Mouse (Mus musculus) C2C12 (cell line): Measurements from ENCODE around the gene Slc25a38. TPM values are rescaled to one million over a fixed set of nuclear protein-coding genes. Genes with fewer than 3 reads are reported as not detected.

ENCODE experiments used
- H3K27me3 ChIP-seq: one replicate; pipeline ENCODE4 v1.6.1; 2011; ENCODE audit not compliant: control insufficient read depth, insufficient read depth, insufficient read length
- H3K36me3 ChIP-seq: one replicate; pipeline ENCODE4 v1.6.1; 2011; ENCODE audit not compliant: control insufficient read depth, insufficient read depth
- H3K4me3 ChIP-seq: one replicate; pipeline ENCODE4 v1.5.1; 2011; ENCODE audit warnings: mild to moderate bottlenecking, control low read depth; ENCODE audit not compliant: poor library complexity, insufficient read depth, severe bottlenecking
- H3K79me2 ChIP-seq: one replicate; pipeline ENCODE4 v1.6.1; 2011; ENCODE audit not compliant: control insufficient read depth, insufficient read depth
- H3K79me3 ChIP-seq: one replicate; pipeline ENCODE4 v1.6.1; 2011; ENCODE audit warnings: low read depth, control low read depth
- H3ac ChIP-seq: one replicate; pipeline ENCODE3; 2011; ENCODE audit warnings: low read depth; ENCODE audit not compliant: control insufficient read depth, insufficient read length
- CEBPB ChIP-seq: IDR thresholded peaks from one replicate; pipeline ENCODE4 v1.6.1; 2011; ENCODE audit warnings: low read depth, mild to moderate bottlenecking, control low read depth, moderate library complexity
- CTCF ChIP-seq: IDR thresholded peaks from one replicate; pipeline ENCODE4 v1.5.1; 2011; ENCODE audit not compliant: control insufficient read depth, insufficient read depth, insufficient read length
- FOSL1 ChIP-seq: IDR thresholded peaks from one replicate; pipeline ENCODE4 v1.8.0; 2011; ENCODE audit warnings: mild to moderate bottlenecking, low read length; ENCODE audit not compliant: poor library complexity, insufficient read depth, severe bottlenecking
- MAX ChIP-seq: IDR thresholded peaks from one replicate; pipeline ENCODE4 v1.6.1; 2011; ENCODE audit warnings: mild to moderate bottlenecking, control low read depth
- MYOD1 ChIP-seq: IDR thresholded peaks from one replicate; pipeline ENCODE4 v1.6.1; 2011; ENCODE audit warnings: low read depth; ENCODE audit not compliant: control insufficient read depth, insufficient read length
- MYOG ChIP-seq: IDR thresholded peaks from one replicate; pipeline ENCODE4 v1.6.1; 2011; ENCODE audit not compliant: control insufficient read depth, insufficient read length; ENCODE audit errors: extremely low read depth
- USF1 ChIP-seq: IDR thresholded peaks from one replicate; pipeline ENCODE4 v1.6.1; 2011; ENCODE audit warnings: low read depth, mild to moderate bottlenecking, control low read depth, moderate library complexity
- polyA plus RNA-seq: library from polyadenylated mRNA; unstranded; fragments of >200 nt; fragmentation: generic; extraction: Trizol; gene quantifications from one replicate; pipeline ENCODE4 v1.2.1, GENCODE M21; 2012; ENCODE audit warnings: missing spikeins

Gene Slc25a38
- polyA plus RNA-seq, 1 experiment, result 17.1 TPM

DNA sequence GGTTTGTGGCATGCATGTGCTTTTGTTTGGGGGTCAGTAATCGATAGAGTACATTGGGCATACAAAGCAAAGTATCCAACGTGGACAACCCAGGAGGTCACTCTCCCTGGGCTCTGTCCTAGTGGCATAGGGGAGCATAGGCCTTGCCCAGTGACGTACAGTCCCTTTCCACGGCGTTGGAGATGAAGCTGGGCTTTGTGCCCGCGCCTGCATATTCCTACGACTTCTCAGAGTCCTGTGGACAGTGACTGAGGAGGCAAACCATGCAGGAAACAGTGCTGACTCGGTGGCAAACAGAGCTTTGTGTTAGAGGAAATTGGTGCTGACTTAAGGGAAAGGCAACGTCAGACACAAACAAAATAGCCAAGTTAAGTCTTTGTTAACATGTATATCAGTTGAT, 19.1 kb downstream of the Slc25a38 start:
- Histone ChIP-seq H3ac (peak overlapping the region; percentile 78), H3K79me2 (peaks cover 34% of the 10 kb centered on the region), H3K27me3 (no peaks in the 10 kb centered on the region), H3K79me3 (peaks cover 27% of the 10 kb centered on the region), H3K4me3 (peak overlapping the region; percentile 91), H3K36me3 (peaks cover 47% of the 10 kb centered on the region)
- no peak for TF ChIP-seq MYOD1
- no peak for TF ChIP-seq MYOG
- no peak for TF ChIP-seq USF1
- TF ChIP-seq MAX, result no peak
- no peak for TF ChIP-seq CEBPB
- no peak for TF ChIP-seq FOSL1

DNA sequence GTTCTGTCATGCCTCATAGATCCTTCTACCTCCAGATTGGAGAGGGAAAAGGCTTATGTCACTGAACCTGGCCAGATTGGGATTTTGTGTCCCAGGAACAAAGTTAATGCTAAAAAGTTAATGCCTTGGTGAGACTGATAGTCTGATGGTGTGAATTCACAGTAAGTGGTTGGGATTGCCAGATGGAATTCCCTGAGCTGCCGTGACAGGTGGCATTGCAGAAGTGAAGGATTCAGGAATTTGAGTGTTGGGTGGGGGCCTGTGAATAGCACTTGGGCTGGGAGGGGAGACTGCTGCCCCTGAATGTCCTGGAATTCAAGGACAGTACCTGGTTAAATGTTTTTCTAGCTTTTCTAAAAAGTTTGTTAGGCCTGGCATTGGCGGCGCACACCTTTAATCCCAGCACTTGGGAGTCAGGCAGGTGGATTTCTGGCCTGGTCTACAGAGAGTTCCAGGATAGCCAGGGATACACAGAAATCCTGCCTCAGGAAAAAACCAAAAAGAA, 21.7 kb downstream of the Slc25a38 start:
- Histone ChIP-seq H3K79me2 (peaks cover 34% of the 10 kb centered on the region), H3K27me3 (no peaks in the 10 kb centered on the region), H3K36me3 (peaks cover 47% of the 10 kb centered on the region), H3K79me3 (peaks cover 27% of the 10 kb centered on the region), H3K4me3 (no peak overlapping the region), H3ac (no peak overlapping the region)
- TF ChIP-seq FOSL1, result no peak
- no peak for TF ChIP-seq MAX
- TF ChIP-seq USF1, result no peak
- no peak for TF ChIP-seq MYOG
- no peak for TF ChIP-seq CEBPB
- no peak for TF ChIP-seq MYOD1
- TF ChIP-seq CTCF, result no peak

DNA sequence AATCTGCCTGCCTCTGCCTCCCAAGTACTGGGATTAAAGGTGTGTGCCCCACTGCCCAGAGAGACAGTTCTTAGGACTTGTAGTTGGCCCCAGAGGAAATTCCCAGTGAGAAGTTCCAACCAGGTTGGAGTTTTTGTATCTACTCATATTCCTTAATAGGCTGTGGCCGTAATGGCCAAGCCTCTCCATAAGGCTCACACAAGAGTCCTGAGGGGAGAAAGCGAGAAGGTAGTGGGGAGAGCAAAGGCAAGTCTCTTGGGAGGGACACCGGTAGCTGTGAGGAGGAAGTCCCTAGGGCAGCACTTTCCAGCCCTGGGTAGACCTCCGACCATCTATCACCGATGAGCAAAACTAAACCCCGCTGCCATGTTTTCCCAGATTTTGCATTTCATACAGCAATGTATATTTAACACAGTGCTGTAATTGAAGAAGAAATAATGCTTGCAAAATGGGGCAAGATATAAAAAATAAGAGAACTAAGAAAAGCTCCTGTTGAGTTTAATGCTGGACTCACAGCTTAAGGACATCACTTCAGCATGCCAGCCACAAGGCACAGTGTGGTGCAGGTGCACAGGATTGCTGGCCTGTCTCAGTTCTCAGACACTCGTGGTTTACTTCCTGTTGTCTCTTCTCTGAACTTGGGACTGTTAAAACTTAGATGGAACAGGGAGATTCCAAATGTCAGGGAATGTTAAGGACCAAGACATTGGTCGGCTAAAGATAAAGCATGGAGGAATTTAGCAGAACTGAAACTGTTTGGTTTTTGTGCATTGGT, 23.0 kb downstream of the Slc25a38 start:
- H3K4me3 ChIP-seq, result no peak overlapping the region
- H3K79me2 ChIP-seq, result peaks cover 28% of the 10 kb centered on the region
- no peak overlapping the region for H3ac ChIP-seq
- TF ChIP-seq CTCF, result no peak
- H3K27me3 ChIP-seq, result no peaks in the 10 kb centered on the region
- peaks cover 22% of the 10 kb centered on the region for H3K79me3 ChIP-seq
- peaks cover 46% of the 10 kb centered on the region for H3K36me3 ChIP-seq

DNA sequence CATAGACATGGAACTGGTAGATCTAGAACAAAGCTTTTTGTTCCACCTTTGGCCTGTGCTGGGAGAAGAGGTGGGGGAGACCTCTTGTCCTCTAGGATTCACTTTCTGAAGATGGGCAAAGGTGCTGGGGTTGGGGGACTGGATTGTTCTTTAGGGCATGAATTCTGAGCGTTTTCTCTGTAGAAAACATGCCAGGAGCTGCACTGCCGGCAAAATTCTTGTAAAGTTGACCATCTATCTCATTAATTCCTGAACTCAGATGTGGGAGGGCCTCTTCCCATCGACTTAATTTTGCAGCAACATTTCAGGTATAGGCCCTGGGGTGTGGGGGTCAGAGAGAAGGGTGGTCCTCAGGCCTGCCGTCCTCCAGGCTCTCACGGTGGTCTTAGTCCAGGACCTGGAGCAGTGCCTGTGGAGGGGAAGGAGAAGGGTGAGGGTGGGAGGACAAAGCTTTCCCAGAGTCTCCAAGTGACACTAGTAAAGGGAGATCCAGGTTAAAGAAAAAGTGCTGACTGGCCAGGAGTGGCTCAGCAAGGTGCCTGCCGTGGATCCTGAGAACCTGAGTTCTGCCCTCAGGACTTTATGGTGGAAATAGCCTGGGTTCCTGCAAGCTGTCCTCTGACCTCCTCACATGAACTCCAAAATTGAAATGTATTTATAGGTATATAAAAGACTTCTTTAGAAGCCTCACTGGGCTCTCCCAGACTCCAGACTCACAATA, 23.7 kb downstream of the Slc25a38 start:
- H3ac ChIP-seq, result no peak overlapping the region
- no peak overlapping the region for H3K4me3 ChIP-seq
- H3K79me3 ChIP-seq, result peaks cover 15% of the 10 kb centered on the region
- peaks cover 38% of the 10 kb centered on the region for H3K36me3 ChIP-seq
- no peak for TF ChIP-seq CTCF
- no peak for TF ChIP-seq FOSL1
- TF ChIP-seq CEBPB, result no peak
- no peak for TF ChIP-seq MYOD1
- TF ChIP-seq USF1, result no peak
- no peak for TF ChIP-seq MYOG
- TF ChIP-seq MAX, result no peak
- peaks cover 21% of the 10 kb centered on the region for H3K79me2 ChIP-seq
- no peaks in the 10 kb centered on the region for H3K27me3 ChIP-seq

DNA sequence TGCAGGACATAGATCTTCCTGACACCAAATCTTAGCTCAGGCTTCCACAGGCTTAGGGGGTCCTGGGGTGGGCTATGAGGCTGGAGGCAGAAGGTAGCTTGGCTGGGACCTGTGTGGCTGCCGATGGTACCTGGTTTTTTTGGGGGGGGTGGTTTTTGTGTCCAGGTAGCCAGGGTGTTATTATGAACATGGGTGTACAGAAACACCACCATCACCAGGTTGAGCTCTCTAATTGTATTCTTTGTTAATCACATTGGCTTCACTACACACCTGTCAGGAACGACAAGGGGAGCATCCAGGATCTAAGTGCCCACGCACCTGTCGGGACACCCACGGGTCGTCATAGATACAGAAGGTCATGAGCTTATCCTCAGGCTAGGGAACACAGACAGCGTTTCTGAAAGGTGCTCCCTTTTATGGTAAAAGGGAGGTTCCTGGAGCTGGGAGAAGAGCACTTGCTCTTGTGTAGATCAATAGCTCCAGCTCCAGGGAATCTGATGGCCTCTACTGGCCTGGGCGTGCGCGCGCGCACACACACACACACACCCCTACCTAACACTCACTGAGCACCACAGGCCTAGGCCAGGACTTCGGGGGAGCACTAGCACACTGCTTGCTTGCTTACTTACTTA, 24.5 kb downstream of the Slc25a38 start:
- TF ChIP-seq MYOG (no peak), MYOD1 (no peak), FOSL1 (no peak), USF1 (no peak), CEBPB (no peak), MAX (no peak), CTCF (no peak)
- Histone ChIP-seq H3K79me2 (peaks cover 13% of the 10 kb centered on the region), H3ac (no peak overlapping the region), H3K79me3 (peaks cover 7% of the 10 kb centered on the region), H3K4me3 (no peak overlapping the region), H3K27me3 (no peaks in the 10 kb centered on the region), H3K36me3 (peaks cover 31% of the 10 kb centered on the region)
